Mouse (Mus musculus) forebrain, embryonic 11.5 days (tissue): ENCODE measurements at regions not wholly inside any gene's neighbourhood (a gene's known extent, or its start where the extent isn't known, plus 50 kb on each side); places are given as distances from the start of the nearest gene placed in this dataset.

Experiments
- ATAC-seq: fragments of 200-750 bp; cut with Nextera tagmentation; replicated peaks from 2 replicates; pipeline ENCODE4 v1.8.0; 2017; ENCODE audit warnings: moderate TSS enrichment; ENCODE audit not compliant: low FRiP score
- DNase-seq: peaks from one replicate; pipeline ENCODE4 v3.0.0-alpha.2; 2017; ENCODE audit warnings: low spot score
- H3K27ac ChIP-seq: fragments of 300-500 bp; sonication (generic); 2 replicates; pipeline ENCODE4 v1.5.1; 2014; ENCODE audit warnings: low read depth, low read length
- H3K27me3 ChIP-seq: fragments of 300-500 bp; sonication (generic); 2 replicates; pipeline ENCODE4 v1.6.1; 2014; ENCODE audit warnings: mild to moderate bottlenecking, low read length, mixed read lengths; ENCODE audit not compliant: control insufficient read depth, insufficient read depth
- H3K36me3 ChIP-seq: fragments of 300-500 bp; sonication (generic); 2 replicates; pipeline ENCODE4 v1.6.1; 2014; ENCODE audit warnings: mild to moderate bottlenecking, low read length, moderate library complexity, mixed read lengths; ENCODE audit not compliant: control insufficient read depth, insufficient read depth
- H3K4me1 ChIP-seq: fragments of 300-500 bp; sonication (generic); replicated peaks from 2 replicates; pipeline ENCODE4 v1.6.1; 2014; ENCODE audit warnings: low read length, mixed read lengths; ENCODE audit not compliant: control insufficient read depth, insufficient read depth
- H3K4me2 ChIP-seq: fragments of 300-500 bp; sonication (generic); 2 replicates; pipeline ENCODE4 v1.6.1; 2014; ENCODE audit warnings: low read depth, mild to moderate bottlenecking, low read length, moderate library complexity, mixed read lengths; ENCODE audit not compliant: severe bottlenecking
- H3K4me3 ChIP-seq: fragments of 300-500 bp; sonication (generic); 2 replicates; pipeline ENCODE4 v1.5.1; 2014; ENCODE audit warnings: low read depth, low read length
- H3K9ac ChIP-seq: fragments of 300-500 bp; sonication (generic); 2 replicates; pipeline ENCODE4 v1.6.1; 2014; ENCODE audit warnings: low read length
- H3K9me3 ChIP-seq: fragments of 300-500 bp; sonication (generic); 2 replicates; pipeline ENCODE4 v1.6.1; 2016; ENCODE audit warnings: low read length, mixed read lengths; ENCODE audit not compliant: control insufficient read depth
- WGBS: fragments of 180-500 bp; shearing (Covaris S2); extraction: QIAGEN DNeasy Blood & Tissue Kit; methylation state at CpG from one replicate; pipeline ENCODE4 v1.1.7; 2014; 5-methylcytosine and 5-hydroxymethylcytosine counted together

DNA sequence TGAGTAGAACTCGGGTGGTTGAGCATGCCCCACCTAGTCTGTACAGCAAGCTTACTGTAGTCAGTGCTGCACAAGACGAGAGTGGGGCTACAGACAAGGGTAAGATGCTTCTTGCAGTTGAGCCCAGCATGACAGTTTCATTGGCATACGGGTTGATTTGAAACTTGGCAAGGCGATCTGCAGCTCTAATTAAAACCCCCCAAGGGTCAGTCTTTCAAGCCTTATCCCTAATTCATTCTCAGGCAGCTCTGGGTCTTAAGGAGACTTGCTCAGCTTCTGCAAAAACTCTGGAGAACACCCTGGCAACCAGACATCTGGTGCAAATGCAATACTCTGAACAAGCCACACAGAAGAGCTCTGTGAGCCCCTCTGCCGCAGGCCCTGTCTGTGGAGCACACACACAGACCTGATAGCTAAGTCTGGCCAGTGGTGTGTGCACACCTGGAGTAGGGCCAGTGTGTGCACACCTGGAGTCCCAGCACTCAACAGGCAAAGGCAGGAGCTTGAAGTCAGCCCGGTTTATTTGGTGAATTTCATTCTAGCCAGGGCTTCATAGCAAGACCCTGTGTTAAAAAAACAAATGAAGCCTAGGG is 50.3 kb upstream of the Kras start:
- peaks cover 6% of the 10 kb centered on the region; the same call in 1 of the 2 replicates for H3K4me1 ChIP-seq
- no peaks in the 10 kb centered on the region for H3K9me3 ChIP-seq
- no peak for DNase-seq
- no peak overlapping the region for H3K4me2 ChIP-seq
- H3K36me3 ChIP-seq: no peaks in the 10 kb centered on the region
- H3K9ac ChIP-seq: no peak overlapping the region
- no peak overlapping the region for H3K27ac ChIP-seq
- ATAC-seq: no peak
- no peak overlapping the region for H3K4me3 ChIP-seq
- WGBS: 60% methylated on average over 6 of the region's 6 CpGs
- H3K27me3 ChIP-seq: no peaks in the 10 kb centered on the region
